Mouse (Mus musculus) T-cell, adult 2 months (primary cell): ENCODE results near the gene Dab1.

Experiments used
- DNase-seq: peaks from one replicate; pipeline ENCODE4 v3.0.0; 2022; ENCODE audit warnings: low spot score

Gene Dab1

DNA sequence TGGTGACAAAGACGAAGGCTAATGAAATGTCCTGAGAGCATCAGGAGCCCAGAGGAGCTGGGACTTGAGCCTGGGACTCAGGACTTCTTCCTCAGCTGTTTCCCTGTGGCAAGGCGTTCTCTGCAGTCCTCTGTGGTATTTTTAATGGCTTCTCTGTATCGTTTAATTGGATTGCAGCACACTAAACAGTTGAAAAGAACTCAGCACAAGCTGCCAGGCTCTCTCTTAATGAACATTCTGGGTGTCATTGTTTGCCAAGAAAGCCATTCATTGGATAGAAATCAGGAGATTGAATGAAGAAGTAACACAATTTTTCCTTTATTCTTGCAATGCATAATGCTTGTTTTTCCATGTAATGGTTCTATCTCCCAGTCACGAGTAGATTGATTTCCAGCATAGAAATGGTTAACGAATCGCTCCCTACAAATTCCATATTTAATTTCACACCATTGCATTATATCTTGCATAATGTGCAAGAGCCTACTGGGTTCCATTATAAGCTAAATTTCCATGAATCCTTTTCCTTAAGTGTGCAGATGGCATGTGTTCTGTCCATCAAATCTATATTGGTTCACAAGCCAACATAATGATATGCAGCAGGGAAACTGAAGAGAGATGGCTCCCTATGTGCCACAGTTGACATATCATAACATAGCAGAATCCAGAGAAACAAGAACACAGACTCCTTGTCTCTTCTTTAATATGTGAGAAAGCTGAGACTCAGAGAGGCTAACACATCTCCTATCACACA, 650.4 kb downstream of the Dab1 start:
- DNase-seq, result no peak

DNA sequence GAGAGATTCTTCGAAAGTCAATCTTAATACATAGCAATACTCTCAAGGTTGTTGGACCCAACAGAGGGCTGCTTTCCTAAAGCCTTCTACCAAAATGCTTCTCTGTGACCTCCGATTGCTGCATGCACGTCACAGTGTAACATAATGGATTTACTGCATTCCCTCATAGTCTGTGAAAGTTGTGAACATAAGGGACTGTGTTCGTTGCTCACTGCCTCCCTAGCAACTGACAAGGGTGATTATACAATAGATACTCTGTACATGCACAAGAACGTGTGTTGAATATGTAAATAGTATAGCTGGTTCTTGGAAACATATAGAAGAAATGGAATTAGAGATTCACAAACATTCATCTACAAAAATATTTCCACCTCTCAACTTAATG, 651.0 kb downstream of the Dab1 start:
- no peak for DNase-seq

DNA sequence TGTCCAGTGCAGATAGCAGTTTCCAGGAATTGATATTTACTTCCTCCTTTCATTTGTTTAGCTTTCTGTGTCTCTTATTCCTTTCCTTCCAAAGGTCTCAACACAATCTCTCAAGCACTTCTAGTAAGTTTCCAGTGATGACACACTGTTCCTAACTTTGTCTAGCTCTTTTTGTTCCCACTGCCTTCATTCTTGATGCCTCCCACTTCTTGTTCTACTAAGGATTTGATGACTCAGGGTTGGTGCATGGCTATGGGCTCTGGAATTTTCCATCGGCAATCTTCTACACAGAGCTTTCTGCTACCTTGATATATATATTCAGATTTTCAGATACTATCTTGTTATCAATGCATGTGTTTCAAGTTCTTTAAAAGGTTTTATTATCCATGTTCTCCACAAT, 656.1 kb downstream of the Dab1 start:
- DNase-seq, result no peak

DNA sequence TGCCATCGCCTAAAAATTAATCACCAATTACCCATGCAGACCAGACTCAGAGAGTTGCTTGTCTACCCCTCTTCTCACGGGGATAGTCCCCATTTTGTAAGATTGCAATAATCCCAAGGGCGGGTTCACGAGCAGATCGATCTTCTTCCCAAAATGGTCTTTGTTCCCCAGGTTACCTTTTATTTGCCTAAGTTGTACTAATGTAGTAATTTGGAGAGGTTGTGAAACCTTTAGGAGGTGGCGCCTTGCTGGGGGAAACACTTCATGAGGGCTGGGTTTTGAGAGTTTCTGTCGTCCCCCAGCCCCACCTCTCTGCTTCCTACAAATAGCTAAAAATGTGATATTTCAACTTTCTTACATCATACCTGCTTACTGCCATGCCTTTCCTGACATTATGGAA, 657.8 kb downstream of the Dab1 start:
- no peak for DNase-seq

DNA sequence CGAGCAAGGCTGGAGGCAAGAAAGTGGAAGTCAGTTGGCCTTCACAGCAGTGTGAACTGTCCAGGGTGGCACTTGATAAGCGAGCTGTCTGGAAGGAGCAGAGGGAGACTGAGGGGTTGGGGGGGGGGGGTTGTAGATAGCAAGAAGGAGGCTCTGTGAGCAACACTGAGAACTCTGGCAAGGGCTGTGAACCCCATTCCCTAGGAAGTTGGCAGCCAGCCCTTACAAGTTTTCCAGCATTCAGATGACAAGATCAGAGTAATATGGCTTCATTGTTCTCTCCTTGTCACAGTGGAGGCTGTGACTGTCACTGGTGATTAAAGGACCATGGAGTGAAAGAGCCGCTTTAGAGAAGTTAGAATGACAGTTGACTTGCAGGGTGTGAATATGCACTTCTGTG, 662.4 kb downstream of the Dab1 start:
- no peak for DNase-seq

DNA sequence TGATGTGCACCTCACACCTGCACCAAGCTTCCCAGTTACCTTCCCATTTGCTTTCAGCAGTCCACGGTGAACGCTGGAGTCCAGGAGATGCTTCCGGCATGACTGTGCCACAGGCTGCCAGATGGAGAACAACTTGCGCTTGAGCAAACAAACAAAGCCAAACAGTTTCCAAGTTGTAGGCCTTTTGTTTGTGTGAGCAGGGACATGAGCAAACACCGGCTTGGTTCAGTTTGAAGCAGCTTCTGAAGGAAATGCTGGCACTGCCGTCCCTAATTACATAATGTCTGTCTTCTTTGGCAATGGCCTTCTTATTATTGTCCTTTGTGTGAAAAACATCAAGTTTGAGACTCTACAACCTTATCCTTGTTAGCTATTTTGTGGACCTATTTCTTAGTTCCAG, 664.7 kb downstream of the Dab1 start:
- DNase-seq, result no peak

DNA sequence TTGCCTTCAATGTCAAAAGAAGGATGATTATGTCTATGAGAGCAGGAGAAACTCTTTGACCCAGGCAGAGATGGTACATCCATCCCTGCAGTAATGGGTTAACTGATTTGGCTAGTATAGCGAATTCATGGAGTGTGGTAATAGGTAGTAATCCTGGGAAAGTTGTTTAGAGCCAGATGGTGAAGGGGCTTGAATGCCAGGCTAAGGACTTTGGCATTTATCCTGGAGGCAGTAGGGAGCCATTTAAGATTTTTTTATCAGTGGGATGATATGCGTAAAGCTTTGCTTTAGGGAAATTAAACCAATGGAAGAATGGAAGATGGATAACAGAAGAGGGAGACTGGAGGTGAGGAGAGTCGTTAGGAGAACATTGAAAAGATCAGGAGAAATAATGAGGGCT, 669.2 kb downstream of the Dab1 start:
- DNase-seq, result no peak

DNA sequence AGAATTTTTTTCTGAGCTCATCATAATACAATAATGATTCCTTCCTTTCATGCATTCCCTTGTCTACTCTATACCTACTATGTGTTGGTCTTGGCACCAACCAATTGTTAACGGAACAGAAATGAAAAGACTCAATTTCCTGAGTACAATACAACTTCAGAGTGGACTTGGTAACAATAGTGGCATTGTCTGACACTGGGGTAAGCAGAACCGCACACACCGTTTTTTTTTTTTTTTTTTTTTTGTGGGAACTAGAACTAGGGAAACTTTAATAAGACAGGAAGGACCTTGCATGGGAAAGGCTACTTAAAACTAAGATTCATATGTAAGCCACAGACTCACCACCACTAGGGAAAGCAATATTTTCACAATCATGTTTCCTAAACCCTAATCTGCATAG, 682.6 kb downstream of the Dab1 start:
- DNase-seq, result no peak

DNA sequence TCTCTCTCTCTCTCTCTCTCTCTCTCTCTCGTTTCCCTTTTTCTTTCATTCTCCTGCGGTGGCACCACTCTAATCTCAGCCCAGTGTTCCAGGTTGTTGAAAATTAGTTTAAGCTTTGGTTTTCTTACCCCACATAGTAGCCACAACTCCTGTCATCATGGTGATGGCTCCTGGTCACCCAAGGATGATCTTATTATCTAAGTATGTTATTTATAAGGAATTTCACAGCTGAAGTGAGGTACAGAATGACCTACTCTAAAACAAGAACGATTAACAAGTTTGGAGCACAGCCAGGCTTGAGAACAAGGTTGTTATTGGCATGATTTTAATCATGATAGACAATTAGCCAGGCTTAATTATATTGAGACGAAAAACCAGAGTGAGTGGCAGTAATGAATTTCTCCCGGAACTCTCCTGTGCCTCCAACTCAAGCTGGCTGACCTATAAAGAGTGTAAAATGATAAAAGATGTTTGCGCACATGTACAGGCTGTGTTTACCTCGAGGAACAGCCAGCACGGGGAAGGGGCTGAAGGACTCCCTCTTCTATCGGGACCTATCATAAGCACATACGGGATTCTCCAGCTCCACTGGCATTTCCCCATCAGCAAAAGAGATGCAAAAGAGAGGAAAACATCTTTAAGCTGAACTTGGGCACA, 684.0 kb downstream of the Dab1 start:
- no peak for DNase-seq

DNA sequence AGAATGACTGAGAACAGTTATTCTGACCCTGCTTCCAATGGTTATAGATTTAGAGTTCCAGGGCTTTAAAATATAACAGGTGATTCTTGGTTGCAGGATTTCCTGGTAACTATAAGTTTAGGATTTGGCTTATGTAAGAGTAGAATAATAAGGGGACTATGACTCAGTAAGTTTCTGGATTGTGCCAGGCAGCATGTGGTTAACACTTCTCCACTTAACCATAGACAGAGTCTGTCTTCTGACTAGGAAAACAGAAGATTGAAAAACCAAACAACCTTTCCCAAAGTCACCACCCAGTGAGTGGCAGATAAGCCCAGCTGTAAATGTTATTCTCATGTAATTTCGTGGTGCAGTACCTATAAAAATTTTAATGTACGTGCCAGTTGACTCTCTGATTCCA, 688.6 kb downstream of the Dab1 start:
- DNase-seq, result no peak

DNA sequence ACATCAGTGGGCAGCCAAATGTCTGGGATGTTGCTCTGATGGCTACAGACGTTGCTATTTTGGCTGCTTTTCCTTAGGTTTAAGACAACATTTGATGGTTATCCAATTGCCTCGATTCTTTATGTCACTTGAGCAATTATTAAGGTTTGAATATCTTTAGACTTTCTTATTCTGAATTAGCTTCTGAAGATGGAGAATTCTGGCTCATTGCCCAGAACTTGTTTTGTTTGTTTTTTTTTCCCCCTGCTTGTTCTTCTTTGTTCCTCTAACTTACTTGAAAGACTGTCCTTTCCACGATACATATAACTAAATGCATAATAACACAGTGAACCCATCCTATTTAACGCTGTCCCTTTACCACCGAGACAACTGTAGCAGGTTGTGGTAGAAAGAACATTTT, 707.1 kb downstream of the Dab1 start:
- DNase-seq, result no peak

DNA sequence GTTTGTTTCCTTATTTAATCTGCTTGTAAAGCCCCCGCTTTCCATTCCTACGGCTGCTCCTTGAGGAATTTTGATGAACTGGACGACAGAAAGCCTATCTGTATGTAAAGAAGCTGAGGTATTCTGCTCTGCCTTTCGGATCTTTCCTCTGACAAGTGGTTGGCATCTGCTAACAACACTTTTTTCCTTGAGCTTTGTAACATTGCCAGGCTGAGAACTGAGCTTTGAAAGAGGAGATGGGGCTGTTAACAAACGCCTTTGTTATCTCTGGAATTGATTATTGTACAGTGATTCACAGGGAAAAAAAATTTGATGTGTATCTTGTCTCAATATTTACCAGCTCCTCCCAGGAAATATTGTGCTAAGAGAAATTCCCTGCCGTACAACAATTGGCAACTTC, 712.7 kb downstream of the Dab1 start:
- no peak for DNase-seq

DNA sequence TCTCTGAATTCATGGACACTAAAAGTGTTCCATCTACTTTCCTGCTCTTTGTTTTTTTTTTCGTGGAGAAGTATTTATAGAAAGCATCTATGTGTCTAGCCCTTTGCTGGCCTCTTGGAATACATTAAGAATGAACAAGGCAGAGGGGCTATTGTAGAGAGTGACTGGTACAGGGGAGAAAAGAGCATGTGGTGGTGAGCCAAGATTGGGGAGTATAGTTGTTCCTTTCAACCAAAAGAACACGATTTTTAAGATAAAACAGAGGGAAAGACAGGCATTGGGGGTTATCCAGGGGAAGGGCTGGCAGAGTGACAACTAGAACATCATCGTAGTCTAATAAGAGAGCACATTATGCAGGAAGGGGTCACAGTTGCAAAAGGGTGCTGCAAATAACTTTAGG, 713.2 kb downstream of the Dab1 start:
- no peak for DNase-seq

DNA sequence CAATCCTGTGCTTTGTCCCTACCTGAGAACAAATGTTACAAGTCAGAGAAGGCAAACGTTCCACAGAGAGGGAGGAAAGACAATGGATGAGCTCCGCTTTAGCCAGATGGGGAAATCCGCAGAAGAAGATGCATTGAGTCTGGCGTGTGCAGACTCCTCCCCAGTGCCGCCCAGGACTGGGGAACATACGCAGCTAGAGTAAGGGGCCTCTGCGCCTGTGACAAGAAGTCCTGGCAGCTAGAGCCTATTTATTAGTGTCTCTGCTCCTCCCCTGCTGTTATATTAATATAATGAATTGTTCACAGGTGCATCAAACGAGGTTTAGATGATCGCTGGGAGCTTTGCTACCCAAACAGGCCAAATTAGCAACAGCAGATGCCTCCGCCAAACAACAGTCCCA, 718.1 kb downstream of the Dab1 start:
- no peak for DNase-seq

DNA sequence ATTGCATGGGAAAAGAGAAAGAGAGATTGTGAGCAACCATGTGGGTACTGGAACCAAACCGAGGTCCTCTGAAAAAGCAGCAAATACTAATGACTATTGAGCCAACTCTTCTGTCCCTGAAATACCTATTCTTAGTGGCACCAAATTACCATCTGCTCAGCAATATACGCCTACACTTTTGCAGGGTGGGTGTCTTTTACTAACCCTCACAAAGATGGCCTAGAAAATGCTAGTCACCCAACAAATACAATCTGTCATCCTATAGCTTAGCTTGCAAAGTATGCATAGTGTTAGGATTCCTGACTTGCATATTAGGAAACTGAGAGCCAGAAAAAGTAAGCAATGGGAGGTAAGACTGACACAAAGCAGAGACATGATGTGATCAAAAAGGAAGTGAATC, 719.2 kb downstream of the Dab1 start:
- no peak for DNase-seq

DNA sequence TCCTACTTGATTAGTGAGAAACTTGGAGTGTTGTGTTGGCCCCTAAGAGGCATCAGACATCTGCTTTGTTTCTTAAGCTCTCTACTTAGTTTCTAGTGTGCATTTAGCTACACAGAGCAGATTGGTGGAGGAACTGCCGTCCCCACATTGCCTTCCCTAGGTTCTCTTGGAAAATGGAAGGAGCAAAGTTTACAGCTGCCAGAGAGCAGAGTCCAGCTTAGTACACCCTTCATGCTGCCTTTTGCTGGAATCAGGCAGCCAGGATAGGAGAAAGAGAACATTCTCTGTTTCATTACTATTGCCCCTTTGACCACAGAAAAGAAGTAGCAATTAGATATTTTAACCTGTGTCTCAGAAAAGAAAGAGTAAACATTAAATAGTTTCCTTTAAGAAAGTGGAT, 742.2 kb downstream of the Dab1 start:
- no peak for DNase-seq

DNA sequence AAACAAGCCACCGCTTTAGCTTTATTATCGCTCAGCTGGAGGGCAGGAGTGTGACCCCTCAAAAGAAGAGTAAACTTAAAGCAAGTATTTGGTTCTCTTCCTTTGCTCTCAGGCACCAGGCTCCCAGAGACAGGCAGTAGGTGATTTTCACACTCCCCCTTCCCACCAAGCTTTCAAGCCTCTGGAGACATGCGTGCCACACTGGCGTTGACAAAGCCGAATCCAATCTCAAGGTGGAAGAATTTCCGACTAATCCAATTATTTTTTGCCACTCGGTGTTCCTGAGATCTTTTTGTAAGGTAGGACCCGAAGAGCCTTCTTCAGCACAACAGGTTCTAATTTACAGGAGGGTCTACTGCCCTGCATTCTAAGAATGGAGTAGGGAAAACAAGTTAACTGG, 747.3 kb downstream of the Dab1 start:
- no peak for DNase-seq

DNA sequence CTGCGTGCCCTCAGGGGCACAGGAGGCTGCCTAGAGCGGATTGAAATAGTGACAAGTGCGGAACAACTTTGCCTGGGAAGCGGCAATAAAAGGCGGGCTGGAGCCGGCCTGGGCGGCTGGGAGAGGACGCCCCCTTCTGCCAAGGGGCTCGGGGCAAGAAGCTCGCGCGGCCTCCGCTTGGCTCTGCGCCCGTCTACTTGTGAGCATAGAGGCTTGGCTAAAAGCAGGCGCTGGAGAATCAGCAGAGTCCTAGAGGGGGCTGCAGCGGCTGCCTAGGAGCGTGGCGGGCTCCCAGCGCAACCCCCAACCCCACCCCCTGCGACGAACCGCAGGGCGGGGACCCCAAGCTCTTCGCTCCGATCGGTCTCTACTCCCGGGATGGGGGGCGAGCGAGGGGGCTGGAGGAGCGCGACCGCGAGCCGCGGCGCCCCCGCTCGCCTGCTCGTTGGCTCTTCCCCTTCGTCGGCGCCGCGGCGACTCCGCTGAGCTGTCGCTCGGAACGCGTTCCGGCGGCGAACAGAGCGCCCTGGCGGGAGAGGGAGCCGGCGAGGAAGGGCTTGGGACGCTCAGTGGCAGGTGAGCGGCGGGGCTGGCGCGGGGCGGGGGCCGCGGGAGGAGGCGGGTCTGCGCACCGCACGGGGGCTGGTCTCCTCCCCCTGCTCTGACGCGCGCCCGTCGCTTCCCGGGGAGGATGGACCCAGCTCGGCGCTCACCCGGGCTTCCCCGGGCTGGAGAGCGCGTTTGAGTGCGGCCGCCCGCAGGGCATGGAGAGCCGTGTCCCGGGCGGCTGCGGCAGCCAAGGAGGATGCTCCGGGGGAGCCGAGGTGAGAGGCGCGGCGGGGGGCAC, 748.0 kb downstream of the Dab1 start:
- no peak for DNase-seq

DNA sequence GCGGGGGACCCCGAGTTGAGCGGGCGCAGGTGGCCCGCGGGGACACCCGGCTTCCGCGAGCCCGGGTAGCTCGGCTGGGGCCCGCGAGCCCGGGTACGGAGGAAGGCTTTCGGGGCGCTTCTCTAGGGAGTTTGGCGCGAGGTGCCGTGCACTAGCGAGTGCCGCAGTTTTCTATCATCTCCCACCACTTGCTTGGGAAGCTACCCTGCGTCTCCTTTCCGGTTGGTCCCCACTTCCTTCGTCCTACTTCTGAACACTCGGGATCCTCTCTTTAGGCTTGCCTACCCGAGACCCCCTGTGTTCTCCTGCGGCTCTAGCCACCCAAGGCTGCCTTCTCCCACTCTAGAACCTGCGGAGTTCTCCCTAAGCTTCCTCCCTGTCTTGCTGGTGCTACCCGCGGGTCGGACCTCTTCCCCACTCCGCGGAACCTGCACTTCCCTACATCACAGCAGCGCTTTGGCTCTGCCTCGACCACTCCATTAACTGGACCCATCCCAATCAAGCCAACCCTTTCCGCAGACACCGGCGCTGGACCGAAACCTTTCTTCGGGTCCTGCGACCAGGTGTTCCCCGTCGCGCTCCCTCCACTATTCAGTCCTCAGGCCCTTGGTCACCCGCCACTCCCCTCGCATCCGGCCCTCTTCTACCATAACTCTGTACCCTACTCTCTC, 748.7 kb downstream of the Dab1 start:
- DNase-seq, result no peak

DNA sequence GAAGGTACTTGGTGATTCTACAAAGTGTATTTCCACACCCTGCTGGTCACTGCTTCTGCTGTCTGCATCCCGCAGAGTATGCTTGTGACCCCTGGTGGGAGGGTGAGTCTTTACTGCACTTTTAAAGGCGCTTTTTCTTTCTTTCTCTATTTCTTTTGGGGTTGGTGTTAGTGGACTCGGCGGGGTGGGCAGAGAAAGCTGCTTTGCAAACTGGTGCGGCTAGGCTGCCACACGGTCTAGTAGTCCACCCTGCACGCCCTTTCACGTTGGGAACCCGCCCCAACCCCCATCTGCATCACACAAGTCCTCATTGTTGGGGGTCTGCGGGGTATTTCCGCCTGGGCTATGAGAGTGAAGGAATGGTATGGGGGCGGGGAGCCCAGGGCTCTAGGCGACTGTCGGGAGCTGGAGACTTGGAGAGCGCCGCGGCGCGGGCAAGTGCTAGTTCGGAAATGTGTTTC, 749.4 kb downstream of the Dab1 start:
- no peak for DNase-seq

DNA sequence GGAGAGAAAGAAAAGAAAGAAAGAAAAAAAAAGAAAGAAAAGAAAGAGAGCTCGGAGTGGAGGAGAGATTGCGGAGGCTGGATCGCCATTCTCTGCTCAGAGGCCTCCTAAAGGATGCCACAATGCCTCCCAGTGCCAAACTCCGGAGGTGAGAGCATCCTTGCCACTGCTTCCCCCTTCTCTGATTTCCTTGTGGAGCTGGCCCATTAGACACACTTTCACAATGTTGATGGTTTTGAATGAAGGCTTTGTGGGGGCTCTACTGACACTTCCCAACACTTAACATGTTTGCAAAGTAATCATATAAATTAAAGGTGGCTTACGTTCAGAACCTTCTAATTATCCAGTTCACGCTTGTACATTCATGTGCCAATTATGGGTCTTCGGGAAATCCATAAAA, 749.9 kb downstream of the Dab1 start:
- no peak for DNase-seq

DNA sequence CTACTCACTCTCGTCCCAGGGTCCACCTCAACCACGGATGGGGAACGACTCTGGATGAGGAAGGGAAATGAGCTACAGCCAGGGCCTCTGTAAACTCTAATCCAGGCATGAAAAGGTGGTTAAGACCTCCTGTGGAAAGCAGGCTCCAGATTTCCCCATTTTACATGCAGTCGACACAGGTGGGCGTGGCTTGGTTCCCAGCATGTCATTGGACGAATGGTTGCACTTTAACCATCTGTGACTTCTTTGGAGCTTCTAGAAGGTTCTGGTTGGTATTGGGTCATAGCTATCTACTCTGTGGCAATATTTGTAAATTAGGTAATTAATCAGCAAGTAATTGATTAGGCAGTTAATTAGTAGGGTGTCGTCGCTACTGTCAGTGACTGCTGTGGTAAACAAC, 752.0 kb downstream of the Dab1 start:
- DNase-seq, result no peak

DNA sequence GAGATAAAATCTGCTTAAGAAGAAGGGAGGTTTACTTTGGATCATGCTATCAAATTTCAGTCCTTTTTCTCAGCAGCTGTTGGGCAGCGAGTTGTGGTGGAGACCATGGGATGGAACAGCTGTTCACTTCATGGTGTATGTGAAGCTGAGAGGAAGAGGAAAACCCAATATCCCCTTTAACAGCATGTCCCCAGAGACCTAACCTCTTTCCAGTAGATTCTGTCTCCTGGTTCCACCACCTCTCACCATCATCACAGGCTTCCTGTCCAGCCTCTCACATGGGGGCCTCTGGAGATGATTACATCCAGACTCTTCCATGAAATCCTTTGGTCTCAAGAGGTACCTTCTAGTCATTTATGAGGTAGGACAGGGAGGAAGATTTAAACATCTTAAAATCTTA, 755.0 kb downstream of the Dab1 start:
- DNase-seq, result no peak
